Mouse (Mus musculus) liver, embryonic 14.5 days (tissue): ENCODE results near the gene Tenm2.

Experiments
- CTCF ChIP-seq: IDR thresholded peaks from 2 replicates; pipeline ENCODE4 v1.5.1; 2016; ENCODE audit warnings: antibody characterized with exemption, low read depth, control low read depth
- EP300 ChIP-seq: IDR thresholded peaks from 2 replicates; pipeline ENCODE4 v1.6.1; 2016; ENCODE audit warnings: antibody characterized with exemption, low read depth

DNA sequence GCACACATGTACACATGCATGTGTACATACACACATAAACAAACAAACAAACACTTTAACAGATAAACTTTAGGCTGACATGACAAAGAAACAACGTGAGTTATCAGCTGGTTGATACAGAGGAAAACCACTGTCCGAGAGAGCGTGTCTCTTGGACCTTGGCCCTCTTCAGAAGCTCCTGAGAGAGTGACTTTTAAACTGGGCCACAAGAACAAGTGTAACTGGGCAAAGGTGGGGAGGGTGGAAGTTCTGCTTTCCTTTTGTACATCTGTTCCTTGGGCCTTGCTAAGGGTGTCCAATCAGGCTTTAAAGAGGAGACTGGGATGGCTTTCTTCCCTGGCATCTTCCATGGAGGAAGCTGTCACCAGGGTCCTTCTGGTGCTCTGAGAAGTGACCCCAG is 1276.5 kb downstream of the Tenm2 start:
- no peak for TF ChIP-seq CTCF
- TF ChIP-seq EP300: no peak
